Mouse (Mus musculus): Measurements from ENCODE around the gene Scube1.

DNA sequence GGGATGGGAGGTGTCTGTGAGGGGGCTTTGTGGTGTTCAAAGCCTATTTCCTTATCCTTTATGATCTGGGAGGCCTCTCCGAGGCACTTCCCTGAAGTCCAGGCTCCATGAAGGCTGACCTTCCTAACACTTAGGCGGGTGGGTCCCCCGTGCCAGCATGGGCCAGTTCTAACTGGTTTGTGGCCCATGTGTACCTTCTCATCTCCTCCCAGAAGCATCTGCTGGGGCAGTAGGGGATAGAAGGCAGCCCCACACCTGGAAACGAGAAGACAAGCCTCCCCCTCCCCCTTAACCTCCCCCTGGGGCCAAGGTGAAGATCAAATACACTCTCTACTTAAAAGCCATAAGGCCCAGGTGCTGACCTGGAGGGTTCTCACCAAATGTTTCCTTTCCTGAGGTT is 84.6 kb downstream of the Scube1 start:
- TF ChIP-seq MAX (IDR thresholded peaks at IDR 0.05) (no peak), MYOD1 (IDR thresholded peaks at IDR 0.05; ENCODE audit: control insufficient read depth, insufficient read length, low read depth) (no peak), CTCF (IDR thresholded peaks at IDR 0.05; ENCODE audit: control insufficient read depth, insufficient read depth, insufficient read length) (no peak), USF1 (IDR thresholded peaks at IDR 0.05; ENCODE audit: low read depth) (no peak), CEBPB (IDR thresholded peaks at IDR 0.05; ENCODE audit: low read depth) (no peak), MYOG (IDR thresholded peaks at IDR 0.05; ENCODE audit: control insufficient read depth, extremely low read depth, insufficient read length) (no peak)
